Mouse (Mus musculus) neural tube, embryonic 11.5 days (tissue): ENCODE measurements around the gene Atp6v1d. TPM values are rescaled to one million over a fixed set of nuclear protein-coding genes. Genes with fewer than 3 reads are reported as not detected.

ENCODE experiments used
- ATAC-seq: fragments of 200-750 bp; cut with Nextera tagmentation; 2 replicates; pipeline ENCODE4 v1.8.0; 2017; ENCODE audit warnings: moderate number of reproducible peaks, mild to moderate bottlenecking, moderate TSS enrichment, moderate library complexity; ENCODE audit not compliant: insufficient read depth, low FRiP score, low TSS enrichment
- DNase-seq: peaks from one replicate; pipeline ENCODE4 v3.0.0-alpha.2; 2015; ENCODE audit warnings: low spot score
- H3K27ac ChIP-seq: fragments of 300-500 bp; sonication (generic); 2 replicates; pipeline ENCODE4 v1.5.1; 2014; ENCODE audit warnings: low read depth, mild to moderate bottlenecking, low read length
- H3K27me3 ChIP-seq: fragments of 300-500 bp; sonication (generic); 2 replicates; pipeline ENCODE4 v1.6.1; 2014; ENCODE audit warnings: mild to moderate bottlenecking, low read length, mixed read lengths; ENCODE audit not compliant: control insufficient read depth, insufficient read depth
- H3K36me3 ChIP-seq: fragments of 300-500 bp; sonication (generic); 2 replicates; pipeline ENCODE4 v1.6.1; 2014; ENCODE audit warnings: mild to moderate bottlenecking, low read length, moderate library complexity, mixed read lengths; ENCODE audit not compliant: control insufficient read depth, insufficient read depth
- H3K4me1 ChIP-seq: fragments of 300-500 bp; sonication (generic); 2 replicates; pipeline ENCODE4 v1.6.1; 2014; ENCODE audit warnings: low read length, mixed read lengths; ENCODE audit not compliant: control insufficient read depth, insufficient read depth
- H3K4me2 ChIP-seq: fragments of 300-500 bp; sonication (generic); 2 replicates; pipeline ENCODE4 v1.6.1; 2014; ENCODE audit warnings: low read depth, mild to moderate bottlenecking, moderate library complexity
- H3K4me3 ChIP-seq: fragments of 300-500 bp; sonication (generic); 2 replicates; pipeline ENCODE4 v1.5.1; 2014; ENCODE audit warnings: low read depth, low read length
- H3K9ac ChIP-seq: fragments of 300-500 bp; sonication (generic); 2 replicates; pipeline ENCODE4 v1.6.1; 2014; ENCODE audit warnings: mild to moderate bottlenecking, low read length
- H3K9me3 ChIP-seq: fragments of 300-500 bp; sonication (generic); 2 replicates; pipeline ENCODE4 v1.6.1; 2016; ENCODE audit warnings: low read length; ENCODE audit not compliant: control insufficient read depth
- WGBS: fragments of 180-500 bp; shearing (Covaris S2); extraction: QIAGEN DNeasy Blood & Tissue Kit; methylation state at CpG from one replicate; pipeline ENCODE4 v1.1.7; 2014; 5-methylcytosine and 5-hydroxymethylcytosine counted together
- polyA plus RNA-seq: library from polyadenylated mRNA; unstranded; fragments of >200 nt; fragmentation: Nextera tagmentation; extraction: Ambion mirVana; gene quantifications from 2 replicates; pipeline ENCODE4 v1.2.1, GENCODE M21; 2014

The Atp6v1d gene
- polyA plus RNA-seq, 1 experiment from 2014 or later: 109 TPM

DNA sequence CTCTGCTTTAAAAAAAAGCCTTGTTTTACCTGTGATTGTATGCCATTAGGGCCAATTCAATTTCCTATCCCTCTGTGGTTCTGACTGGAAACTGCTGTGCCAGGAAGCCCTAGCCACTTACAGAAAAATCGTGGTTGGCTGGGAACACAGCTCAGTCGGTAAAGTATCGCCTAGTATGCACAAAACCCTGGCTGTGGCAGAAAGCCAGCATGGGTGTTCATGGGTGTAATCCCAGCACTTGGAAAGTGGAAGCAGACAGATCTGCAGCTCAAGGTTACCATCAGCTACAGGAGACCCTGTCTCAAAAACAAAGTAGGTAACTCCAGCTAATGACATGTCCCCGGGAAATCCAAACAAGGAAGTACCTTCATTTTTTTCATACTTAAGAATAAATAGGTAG is 21.5 kb downstream of the Atp6v1d start:
- Histone ChIP-seq H3K9ac (no peak overlapping the region), H3K36me3 (no peaks in the 10 kb centered on the region; the same call in 1 of the 2 replicates), H3K27ac (no peak overlapping the region), H3K9me3 (no peaks in the 10 kb centered on the region), H3K4me3 (no peak overlapping the region), H3K4me2 (no peak overlapping the region), H3K4me1 (no peaks in the 10 kb centered on the region), H3K27me3 (no peaks in the 10 kb centered on the region)
- DNase-seq (no peak), ATAC-seq (no peak)
- 91% methylated on average over 4 of the region's 4 CpGs for WGBS

DNA sequence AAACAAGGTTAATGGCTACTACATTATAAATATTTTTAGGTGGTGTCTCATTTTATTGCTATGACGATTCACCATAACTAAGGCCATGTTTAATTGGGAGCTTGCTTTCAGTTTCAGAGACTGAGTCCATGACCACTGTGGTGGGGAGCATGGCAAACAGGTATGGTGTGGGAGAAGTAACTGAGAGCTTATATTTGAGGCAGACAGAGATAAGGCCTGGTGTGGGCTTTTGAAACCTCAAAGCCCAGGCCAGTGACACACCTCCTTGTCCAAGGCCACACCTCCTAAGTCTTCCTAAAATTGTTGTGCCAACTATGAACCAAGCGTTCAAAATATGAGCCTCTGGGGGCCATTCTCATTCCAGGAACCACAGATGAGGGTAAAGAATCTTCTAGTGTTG is 26.9 kb downstream of the Atp6v1d start:
- Histone ChIP-seq H3K9me3 (no peaks in the 10 kb centered on the region), H3K4me3 (no peak overlapping the region), H3K36me3 (peaks cover 2% of the 10 kb centered on the region; the same call in 1 of the 2 replicates), H3K27ac (no peak overlapping the region), H3K4me1 (no peaks in the 10 kb centered on the region), H3K27me3 (no peaks in the 10 kb centered on the region), H3K4me2 (no peak overlapping the region), H3K9ac (no peak overlapping the region)
- WGBS: 90% methylated on average over 2 of the region's 2 CpGs
- DNase-seq (no peak), ATAC-seq (no peak)

DNA sequence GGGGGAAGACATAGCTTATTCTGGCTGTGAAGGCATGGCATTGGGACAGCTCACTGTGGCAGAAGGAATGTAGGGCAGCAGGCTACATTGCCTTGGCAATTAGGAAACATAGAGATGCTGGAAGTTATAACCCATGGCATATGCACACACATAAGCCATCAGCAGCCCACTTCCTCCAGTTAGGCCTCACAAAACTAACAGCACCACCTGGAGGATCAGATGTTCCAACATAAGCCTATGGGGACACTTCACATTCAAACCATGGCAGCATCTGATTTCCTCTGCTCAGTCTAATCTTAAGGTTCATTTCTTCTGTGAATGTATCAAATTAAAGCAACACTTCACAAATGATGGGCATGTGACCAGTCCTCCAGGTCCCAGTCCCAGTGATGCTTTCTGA is 47.0 kb downstream of the Atp6v1d start:
- H3K4me1 ChIP-seq: no peaks in the 10 kb centered on the region
- DNase-seq: no peak
- ATAC-seq: no peak

DNA sequence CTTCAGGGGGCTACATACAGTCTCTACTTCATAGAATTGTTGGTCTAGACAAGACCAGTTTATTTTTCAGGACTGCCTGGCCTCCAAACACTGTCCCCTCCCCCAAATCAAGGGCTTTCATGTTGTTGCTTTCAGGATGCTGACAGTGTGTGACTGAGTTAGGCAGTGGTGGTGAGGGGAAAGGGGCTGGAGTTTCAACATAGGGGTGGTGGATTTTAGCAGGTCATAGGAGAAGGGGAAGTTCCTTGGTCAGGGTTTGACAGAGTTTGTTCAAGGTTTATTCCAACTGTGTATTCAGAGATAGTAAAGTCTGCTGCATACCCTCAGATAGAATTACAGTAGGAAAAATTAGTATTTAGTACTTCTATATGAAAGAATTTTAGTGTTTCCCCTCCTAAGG is 59.6 kb downstream of the Atp6v1d start:
- H3K36me3 ChIP-seq: no peaks in the 10 kb centered on the region
- H3K4me1 ChIP-seq: no peaks in the 10 kb centered on the region
- H3K27me3 ChIP-seq: no peaks in the 10 kb centered on the region
- H3K4me3 ChIP-seq: no peak overlapping the region
- H3K9ac ChIP-seq: no peak overlapping the region
- H3K27ac ChIP-seq: no peak overlapping the region
- no peak for DNase-seq
- H3K9me3 ChIP-seq: no peaks in the 10 kb centered on the region
- no peak overlapping the region for H3K4me2 ChIP-seq
- no peak for ATAC-seq

More for the DNA sequence above, 47.0 kb downstream of the Atp6v1d start:
- Histone ChIP-seq H3K27me3 (no peaks in the 10 kb centered on the region), H3K4me2 (no peak overlapping the region), H3K27ac (no peak overlapping the region), H3K36me3 (no peaks in the 10 kb centered on the region), H3K4me3 (no peak overlapping the region), H3K9me3 (no peaks in the 10 kb centered on the region), H3K9ac (no peak overlapping the region)

DNA sequence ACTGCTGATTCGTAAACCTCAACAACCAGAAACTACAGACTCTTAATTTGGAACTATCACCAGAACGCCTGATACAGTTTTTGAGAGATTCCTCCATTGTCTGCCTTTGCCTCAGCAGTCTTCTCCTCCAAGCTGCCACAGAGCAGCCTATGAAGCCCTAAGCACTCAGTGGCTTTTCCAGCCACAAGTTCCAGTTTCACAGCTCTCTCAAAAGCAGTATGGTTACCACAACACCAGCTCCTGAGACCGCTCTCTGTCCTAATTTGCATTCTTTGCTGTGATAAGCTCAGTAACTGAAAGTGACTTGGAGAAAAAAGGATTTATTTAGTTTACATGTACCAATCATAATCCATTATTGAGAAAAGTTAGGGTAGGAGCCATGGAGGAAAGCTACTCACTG is 61.4 kb downstream of the Atp6v1d start:
- no peak for DNase-seq
- Histone ChIP-seq H3K27me3 (no peaks in the 10 kb centered on the region), H3K4me1 (no peaks in the 10 kb centered on the region), H3K36me3 (no peaks in the 10 kb centered on the region), H3K27ac (no peak overlapping the region), H3K9ac (no peak overlapping the region), H3K4me2 (no peak overlapping the region), H3K4me3 (no peak overlapping the region), H3K9me3 (no peaks in the 10 kb centered on the region)
- no peak for ATAC-seq
- WGBS: 90% methylated on average over 3 of the region's 3 CpGs

DNA sequence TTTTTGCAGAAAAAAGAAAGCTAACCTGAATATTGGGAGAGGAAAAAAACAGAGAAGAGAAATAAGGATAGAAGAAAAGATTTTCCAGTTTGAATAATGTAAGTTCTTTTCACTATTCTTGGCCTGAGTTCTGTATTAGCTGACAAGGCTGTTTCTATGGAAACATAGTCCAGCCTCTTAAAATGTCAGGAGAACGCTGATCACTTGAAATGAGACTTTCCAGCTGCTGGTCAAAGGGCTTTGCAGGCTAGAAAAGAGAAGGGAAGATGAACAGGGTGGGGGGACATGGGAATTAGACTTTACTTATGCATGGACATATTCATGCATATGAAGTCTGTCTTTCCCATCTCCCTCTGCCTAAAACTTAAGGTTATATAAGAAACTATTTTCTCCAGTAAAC is 67.2 kb downstream of the Atp6v1d start:
- DNase-seq (no peak), ATAC-seq (no peak)
- H3K4me2 ChIP-seq: no peak overlapping the region
- H3K4me1 ChIP-seq: no peaks in the 10 kb centered on the region
- H3K27ac ChIP-seq: no peak overlapping the region
- no peaks in the 10 kb centered on the region for H3K27me3 ChIP-seq
- no peak overlapping the region for H3K9ac ChIP-seq
- H3K9me3 ChIP-seq: no peaks in the 10 kb centered on the region
- no peaks in the 10 kb centered on the region for H3K36me3 ChIP-seq
- no peak overlapping the region for H3K4me3 ChIP-seq
- 19% methylated on average over 1 of the region's 1 CpGs for WGBS

DNA sequence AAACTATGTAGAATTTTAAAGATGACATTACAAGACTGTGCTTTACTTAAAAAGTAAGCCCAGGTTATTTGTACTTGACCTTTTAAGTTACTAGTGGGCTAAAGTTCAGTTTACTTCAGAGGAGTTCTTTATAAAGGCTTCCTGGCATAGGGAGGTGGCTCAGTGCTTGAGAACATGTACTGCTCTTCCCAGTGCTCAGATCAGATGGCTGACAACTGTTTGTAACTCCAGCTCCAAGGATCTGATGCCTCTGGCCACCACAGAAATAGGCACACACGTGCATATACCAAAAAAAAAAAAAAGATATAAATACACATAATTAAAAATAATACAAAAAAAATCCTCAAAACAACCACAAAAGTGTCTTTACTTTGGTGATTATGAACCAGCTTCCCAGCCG is 70.6 kb downstream of the Atp6v1d start:
- H3K27ac ChIP-seq: no peak overlapping the region
- no peaks in the 10 kb centered on the region for H3K4me1 ChIP-seq
- no peaks in the 10 kb centered on the region for H3K36me3 ChIP-seq
- no peaks in the 10 kb centered on the region for H3K9me3 ChIP-seq
- H3K9ac ChIP-seq: no peak overlapping the region
- WGBS: 87% methylated on average over 2 of the region's 2 CpGs
- H3K4me2 ChIP-seq: no peak overlapping the region
- H3K27me3 ChIP-seq: no peaks in the 10 kb centered on the region
- ATAC-seq: no peak
- DNase-seq: no peak
- H3K4me3 ChIP-seq: no peak overlapping the region

Other genes starting within 250 kb of the Atp6v1d start
- gene Fam71d, start 170.1 kb downstream of the Atp6v1d start, polyA plus RNA-seq: not detected in 2 replicates
- gene Mpp5, start 112.7 kb downstream of the Atp6v1d start, polyA plus RNA-seq: 24.7 and 28.5 TPM in 2 replicates
- 261 and 280 TPM in 2 replicates for gene Eif2s1, start 181 bp upstream of the Atp6v1d start, polyA plus RNA-seq
- gene Plek2, start 45.3 kb upstream of the Atp6v1d start, polyA plus RNA-seq: 2.2 and 2.8 TPM in 2 replicates
- 10.5 and 11.6 TPM in 2 replicates for gene Tmem229b, start 146.0 kb upstream of the Atp6v1d start, polyA plus RNA-seq
- 6.2 and 7.4 TPM in 2 replicates for gene Plekhh1, start 167.5 kb upstream of the Atp6v1d start, polyA plus RNA-seq
- 25.5 and 26.5 TPM in 2 replicates for gene Pigh, start 228.0 kb upstream of the Atp6v1d start, polyA plus RNA-seq